Mouse (Mus musculus) embryo, embryonic 10 days (tissue): Measurements from ENCODE around the gene Cfl1.
A peak's percentile ranks its signal among the peaks of the same experiment; 100 is the strongest.

Source experiments
- DNase-seq: peaks from one replicate; pipeline ENCODE4 v3.0.0-alpha.2; 2015; ENCODE audit warnings: low spot score

Cfl1 gene

DNA sequence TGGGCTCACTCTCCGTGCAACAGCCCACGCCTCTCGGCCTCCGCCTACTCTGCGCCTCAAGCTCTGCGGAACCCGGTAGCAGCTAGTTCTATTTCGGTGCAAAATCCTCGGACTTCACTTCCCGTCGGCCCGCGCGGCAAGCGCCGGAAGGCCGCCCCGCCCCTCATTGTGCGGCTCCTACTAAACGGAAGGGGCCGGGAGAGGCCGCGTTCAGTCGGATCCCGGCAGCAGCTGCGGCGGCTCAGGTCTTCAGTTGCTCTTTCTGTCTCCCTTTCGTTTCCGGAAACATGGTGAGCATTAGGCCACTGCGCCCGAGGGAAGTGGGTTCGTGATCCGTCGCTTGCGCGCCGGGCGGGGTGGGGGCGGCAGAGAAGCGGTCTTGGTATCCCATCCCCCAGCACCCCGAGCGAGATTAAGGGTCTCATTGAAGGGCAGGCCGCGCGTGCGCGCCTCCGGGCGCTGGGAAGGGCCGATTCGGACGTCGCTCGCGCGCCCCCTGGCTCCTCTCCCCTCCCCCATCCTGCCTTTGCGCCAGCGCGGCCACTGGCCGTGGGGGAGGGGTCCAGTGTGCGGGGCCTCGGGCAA, at the start of gene Cfl1:
TSS of gene Cfl1 (plus strand) at position 143 of the 585 bp plus-strand sequence.
- peak; percentile 96 for DNase-seq

- DNase-seq, result no peak
Measured at GRCm38 (mm10) chr19:5444371-5444908, 45.8 kb upstream of the Cfl1 start.

- DNase-seq, result no peak
Measured at GRCm38 (mm10) chr19:5444954-5445353, 45.3 kb upstream of the Cfl1 start.

DNA sequence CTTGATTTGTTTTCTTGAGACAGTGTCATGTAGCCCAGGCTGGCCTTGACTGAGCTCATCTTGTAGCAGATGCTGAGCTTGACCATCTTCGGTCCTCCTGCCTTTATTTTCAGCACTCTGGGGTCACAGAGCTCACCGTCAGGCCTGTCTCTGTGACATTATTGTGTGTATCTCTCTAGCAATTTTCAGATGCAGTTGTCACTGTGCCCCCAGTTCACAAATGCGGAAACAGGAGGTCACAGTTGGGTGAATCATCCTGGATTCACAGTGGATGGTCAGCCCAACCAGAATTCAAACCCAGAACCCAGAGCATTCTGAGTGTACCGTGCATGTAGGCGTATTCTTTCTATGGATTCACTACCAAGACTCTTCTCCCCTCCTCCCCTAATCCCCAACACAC, 44.5 kb upstream of the Cfl1 start:
- DNase-seq, result no peak

GRCm38 (mm10) chr19:5447515-5448353, 42.5 kb upstream of the Cfl1 start, which contains the start of gene Fosl1:
Gene Fosl1, plus strand, starts transcription at chr19:5447547.
- DNase-seq, result peak; percentile 81

DNA sequence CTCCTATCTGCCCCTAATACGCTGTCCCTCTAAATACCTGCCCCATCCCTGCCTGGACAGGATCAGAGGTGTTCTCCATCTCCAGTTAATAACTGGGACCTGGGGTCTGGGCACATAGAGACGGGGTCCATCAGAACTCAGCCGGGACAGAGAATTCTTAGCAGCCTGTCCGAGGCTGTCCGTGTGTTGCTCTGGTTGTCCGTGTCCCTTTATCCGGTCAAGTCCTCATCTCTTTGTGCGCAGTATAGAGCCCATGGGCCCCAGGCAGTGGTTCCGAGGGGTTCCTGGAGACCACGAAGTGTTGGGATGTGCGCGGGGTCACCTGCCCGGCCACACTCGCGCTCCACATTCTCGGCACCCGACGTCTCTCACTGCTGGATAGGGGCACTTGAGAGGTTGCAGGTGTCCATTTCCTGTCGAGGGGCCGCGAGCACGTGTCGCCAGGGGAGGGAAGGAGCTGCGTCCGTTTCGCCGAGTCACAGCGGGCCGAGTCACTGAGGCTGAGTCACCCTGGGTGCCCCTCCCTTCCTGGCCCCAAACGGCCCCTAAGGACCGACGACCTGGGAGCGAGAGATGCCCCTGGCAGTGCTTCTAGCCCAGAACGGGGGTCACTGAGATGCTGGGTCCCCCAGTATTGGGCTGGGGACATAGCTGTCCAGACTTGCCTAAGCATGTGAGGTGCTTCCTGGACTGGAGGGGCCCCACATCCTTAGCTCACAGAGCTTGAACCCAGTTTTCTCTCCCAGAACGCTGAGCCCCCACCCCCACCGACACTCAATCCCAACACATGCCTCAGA, 41.7 kb upstream of the Cfl1 start:
- DNase-seq, result peak; percentile 44

DNA sequence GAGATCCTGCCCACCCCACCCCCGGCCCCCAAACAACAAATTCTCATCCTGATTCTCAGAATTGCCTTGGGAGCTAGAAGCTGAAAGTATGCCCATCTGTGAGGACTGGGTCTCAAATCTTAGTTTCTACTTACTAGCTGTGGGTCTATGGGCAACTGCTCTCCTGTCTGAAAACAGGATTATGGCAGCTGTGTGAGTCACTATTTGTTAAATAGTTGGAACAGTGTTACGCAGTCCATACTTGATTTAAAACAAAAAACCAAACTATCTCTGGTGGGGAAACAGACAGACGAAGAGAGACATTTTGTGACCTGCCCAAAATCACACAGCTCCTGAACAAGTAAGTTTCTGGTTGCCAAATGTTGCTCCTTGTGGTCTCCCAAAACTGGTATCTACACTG, 40.6 kb upstream of the Cfl1 start:
- no peak for DNase-seq

DNA sequence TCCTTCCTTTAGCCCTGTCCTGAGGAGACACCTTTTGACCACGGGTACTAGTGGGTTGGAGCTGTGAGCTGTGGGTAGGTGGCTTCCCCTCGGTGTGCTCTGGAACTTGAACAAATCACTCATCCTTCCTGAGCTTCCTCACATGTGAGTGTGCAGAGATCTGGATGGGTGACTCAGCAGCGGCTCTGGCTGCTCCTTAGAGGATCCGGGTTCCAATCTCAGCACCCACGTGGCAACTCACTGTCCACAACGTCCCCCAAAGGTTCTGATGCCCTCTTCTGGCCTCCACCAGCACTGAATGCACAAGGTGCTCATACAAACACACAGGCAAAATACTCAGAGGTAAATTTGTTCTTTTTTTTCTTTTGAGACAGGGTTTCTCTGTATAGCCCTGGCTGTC, 38.5 kb upstream of the Cfl1 start:
- no peak for DNase-seq

GRCm38 (mm10) chr19:5455037-5455436, 35.2 kb upstream of the Cfl1 start:
- DNase-seq, result no peak

GRCm38 (mm10) chr19:5455568-5455967, 34.7 kb upstream of the Cfl1 start:
- DNase-seq, result no peak

DNA sequence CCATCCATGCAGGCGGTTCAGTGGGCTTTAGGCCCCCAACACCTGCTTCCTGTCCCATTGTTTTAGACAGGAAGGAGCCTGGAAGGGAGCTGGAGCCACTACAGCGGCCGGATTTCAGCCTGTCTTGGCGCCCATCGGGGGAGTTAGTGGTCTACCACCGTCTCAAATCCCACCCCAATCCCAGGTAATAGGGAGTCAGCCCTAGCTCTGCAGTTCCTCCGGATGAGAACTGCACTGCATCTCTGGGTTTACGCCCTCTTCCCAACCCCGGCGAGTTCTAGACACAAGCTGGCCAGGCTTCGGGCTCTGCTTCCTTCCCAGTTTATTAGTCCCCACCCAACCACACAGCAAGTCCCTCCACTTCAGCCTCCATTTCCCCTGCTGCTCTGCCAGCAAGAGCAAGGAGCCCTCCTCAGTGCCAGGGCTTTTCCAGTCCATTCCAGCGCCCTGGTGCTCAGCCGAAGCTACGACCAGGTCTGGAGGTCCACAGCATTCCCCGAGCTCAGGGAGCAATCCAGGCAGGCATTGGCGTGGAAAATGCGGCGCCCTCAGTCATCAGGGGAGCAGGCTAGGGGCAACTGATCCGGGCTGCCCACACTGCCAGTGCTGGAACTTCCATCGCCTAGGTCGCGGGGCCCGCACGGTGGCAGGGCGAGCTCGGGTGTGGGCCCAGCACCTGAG, 33.9 kb upstream of the Cfl1 start:
- DNase-seq, result peak; percentile 42

DNA sequence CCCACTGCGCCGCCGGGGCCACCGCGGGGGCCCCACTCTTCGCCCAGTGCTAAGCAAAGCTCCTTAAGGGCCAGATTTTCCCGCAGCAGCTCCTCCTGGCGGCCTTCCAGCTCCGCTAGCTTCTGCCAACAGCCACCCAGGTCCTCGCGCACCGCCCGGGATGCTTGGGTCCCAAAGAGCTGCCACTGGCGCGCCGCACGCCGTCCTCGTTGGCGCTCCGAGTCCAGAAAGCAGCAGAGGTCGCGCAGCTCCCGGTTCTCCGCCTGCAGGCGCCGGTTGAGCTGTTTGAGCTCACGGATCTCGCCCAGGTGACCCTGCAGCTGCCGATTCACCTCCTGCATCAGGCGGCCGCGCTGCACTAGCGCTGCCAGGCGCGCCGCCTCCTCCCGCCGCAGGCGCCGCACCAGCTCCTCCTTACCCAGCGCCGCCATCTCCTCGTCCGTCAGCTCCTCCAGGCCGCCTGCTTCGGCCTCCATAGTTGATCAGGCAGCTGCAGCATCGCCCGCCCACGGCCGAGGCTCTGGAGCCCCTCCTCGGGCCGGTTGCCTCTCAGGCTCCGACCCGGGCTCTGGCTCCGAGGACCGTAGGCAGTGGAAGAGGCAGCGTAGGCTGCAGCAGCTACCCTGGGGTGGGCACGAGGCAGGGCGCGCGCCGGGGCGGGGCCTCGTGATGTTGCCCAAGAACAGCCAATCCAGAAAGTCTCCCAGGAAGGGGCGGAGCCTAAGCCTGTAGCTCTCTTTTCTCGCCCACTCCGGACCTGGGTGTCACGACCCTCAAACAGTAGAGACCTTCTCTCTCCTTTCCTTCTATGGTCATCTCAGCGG, 33.1 kb upstream of the Cfl1 start:
- peak; percentile 97 for DNase-seq

DNA sequence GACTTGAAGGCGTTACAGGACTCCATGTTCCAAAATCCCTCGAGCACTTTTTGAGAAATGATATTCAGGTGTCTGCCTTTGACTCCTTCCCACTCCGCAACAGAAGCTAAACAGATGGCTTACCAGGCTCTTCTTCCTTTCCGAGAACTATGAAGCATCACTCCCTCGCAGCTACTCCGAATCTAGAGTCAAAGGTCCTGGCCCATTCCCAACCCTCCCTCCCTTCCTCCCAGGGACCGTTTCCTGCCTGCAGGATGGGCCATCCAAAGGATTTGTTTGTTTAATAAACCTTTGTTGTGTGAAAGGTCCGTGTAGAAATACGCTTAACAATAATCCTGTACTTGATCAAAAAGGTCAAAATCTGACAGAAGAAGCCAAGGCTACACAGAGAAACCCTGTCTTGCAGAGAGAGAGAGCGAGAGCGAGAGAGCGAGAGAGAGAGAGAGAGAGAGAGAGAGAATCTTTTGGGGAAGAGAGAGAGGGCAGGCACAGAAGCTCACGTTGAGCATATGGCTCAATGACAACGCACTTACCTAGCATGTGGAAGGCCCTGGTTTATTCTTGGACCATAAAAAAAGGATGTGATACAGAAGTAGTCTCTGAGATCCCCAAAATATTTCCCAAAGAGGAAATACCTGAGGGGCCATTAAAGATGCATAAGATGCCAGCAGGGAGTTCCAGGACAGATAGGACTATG, 32.4 kb upstream of the Cfl1 start, which contains the start of gene Ccdc85b:
TSS of gene Ccdc85b (minus strand) at position 149 of the 697 bp plus-strand sequence.
- no peak for DNase-seq

- no peak for DNase-seq
Measured at GRCm38 (mm10) chr19:5459019-5459418, 31.2 kb upstream of the Cfl1 start.

- DNase-seq, result no peak
Measured at GRCm38 (mm10) chr19:5459896-5460295, 30.4 kb upstream of the Cfl1 start.

DNA sequence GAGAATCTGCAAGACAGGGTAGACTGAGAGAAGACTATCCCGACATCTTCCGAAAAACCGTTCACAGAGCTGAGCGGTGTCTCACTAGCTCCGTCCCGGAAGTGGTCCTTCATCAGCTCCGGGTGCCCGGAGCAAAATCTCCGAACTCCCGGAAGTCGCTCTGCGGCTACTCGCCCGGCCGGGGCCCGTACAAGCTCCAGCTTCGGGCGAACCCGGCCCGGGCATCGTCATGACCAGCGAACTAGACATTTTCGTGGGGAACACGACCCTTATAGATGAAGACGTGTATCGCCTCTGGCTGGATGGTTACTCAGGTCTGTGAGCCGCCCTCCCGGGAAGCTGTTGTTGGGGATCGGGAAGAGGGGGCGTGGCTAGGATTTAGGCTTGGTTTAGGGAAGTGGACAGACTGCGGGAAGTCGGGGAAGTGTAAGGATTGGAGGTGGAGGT, 29.8 kb upstream of the Cfl1 start, which contains the start of gene Fibp:
TSS of gene Fibp (plus strand) at position 151 of the 447 bp plus-strand sequence.
- DNase-seq, result peak; percentile 88

- no peak for DNase-seq
Measured at GRCm38 (mm10) chr19:5461411-5461810, 28.8 kb upstream of the Cfl1 start.

- DNase-seq, result no peak
Measured at GRCm38 (mm10) chr19:5463212-5463611, 27.0 kb upstream of the Cfl1 start.

DNA sequence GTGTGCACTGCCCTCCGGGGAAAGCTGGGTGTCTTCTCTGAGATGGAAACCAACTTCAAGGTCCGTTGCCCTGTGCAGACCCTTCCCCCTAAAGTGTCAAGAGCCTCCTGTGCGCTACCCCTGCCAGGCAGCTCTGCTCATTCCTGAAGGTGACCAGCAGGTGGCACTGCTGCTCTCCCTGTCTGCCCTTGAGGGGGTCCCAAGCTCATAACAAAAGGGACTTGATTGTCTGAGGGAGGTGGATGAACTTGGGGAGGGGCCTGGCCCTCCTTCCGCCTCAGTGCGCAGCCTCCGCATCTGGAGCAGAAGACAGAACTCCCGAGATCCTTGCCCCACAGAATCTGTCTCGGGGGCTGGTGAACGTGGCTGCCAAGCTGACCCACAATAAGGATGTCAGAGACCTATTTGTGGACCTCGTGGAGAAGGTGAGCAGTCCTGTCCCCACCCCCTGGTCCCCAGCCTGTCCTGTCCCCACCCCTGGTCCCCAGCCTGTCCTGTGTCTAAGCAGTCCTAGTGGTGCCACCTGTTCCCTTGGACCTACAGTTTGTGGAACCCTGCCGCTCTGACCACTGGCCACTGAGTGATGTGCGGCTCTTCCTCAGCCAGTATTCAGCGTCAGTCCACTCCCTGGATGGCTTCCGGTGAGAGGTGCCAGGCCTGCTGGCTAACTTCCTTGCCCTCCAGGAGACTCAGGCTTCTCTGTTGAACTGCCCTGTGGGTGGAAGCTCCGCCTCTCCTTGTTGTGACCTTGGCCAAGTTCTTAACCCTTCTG, 26.3 kb upstream of the Cfl1 start:
- DNase-seq, result peak; percentile 89
